Mouse (Mus musculus): ENCODE measurements at regions not wholly inside any gene's neighbourhood (a gene's known extent, or its start where the extent isn't known, plus 50 kb on each side); places are given as distances from the start of the nearest gene placed in this dataset.

GRCm38 (mm10) chr1:128535537-128536150 lies 56.4 kb downstream of the Cxcr4 start:
- DNase-seq (ENCODE audit: low spot score) (no peak), ATAC-seq (ENCODE audit: low read depth) (no peak)
- H3K27ac ChIP-seq (replicated peaks; ENCODE audit: low read depth, low read length) = no peak overlapping the region
- no peak overlapping the region for H3K4me3 ChIP-seq (ENCODE audit: low read depth, low read length)
- no peak overlapping the region for H3K9ac ChIP-seq (ENCODE audit: low read depth, low read length)
- H3K9me3 ChIP-seq (ENCODE audit: control insufficient read depth, low read length) = no peaks in the 10 kb centered on the region
- WGBS = 43% methylated on average over 10 of the region's 10 CpGs
- H3K27me3 ChIP-seq (replicated peaks; ENCODE audit: control insufficient read depth, insufficient read depth, low read length) = no peaks in the 10 kb centered on the region
- no peaks in the 10 kb centered on the region for H3K4me1 ChIP-seq (ENCODE audit: control insufficient read depth, insufficient read depth, low read length)
- no peaks in the 10 kb centered on the region for H3K36me3 ChIP-seq (ENCODE audit: control insufficient read depth, insufficient read depth, low read length)
- H3K4me2 ChIP-seq (ENCODE audit: low read depth, low read length) = no peak overlapping the region

DNA sequence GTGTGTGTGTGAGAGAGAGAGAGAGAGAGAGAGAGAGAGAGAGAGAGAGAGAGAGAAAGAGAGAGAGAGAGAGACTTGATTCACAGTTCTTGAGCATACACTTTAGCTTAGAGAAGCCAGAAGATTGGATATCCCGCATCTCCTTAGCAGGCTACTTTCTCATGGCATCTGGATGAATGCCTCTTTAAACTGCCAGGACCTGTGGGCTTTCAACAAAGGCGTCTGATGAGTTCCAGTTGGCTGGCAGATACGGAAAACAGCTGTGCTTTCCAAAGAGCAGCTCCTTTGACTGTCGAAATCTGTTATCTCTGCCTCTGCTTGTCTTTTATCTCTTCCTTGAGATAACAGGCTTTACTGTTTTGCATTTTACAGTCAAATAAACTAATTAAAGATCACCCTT lies 59.5 kb downstream of the Cxcr4 start:
- Histone ChIP-seq H3K4me3 (ENCODE audit: low read depth, low read length) (no peak overlapping the region), H3K9ac (ENCODE audit: low read depth, low read length) (no peak overlapping the region), H3K27ac (replicated peaks; ENCODE audit: low read depth, low read length) (no peak overlapping the region), H3K36me3 (ENCODE audit: control insufficient read depth, insufficient read depth, low read length) (no peaks in the 10 kb centered on the region), H3K9me3 (ENCODE audit: control insufficient read depth, low read length) (no peaks in the 10 kb centered on the region), H3K4me2 (ENCODE audit: low read depth, low read length) (no peak overlapping the region), H3K4me1 (ENCODE audit: control insufficient read depth, insufficient read depth, low read length) (no peaks in the 10 kb centered on the region), H3K27me3 (replicated peaks; ENCODE audit: control insufficient read depth, insufficient read depth, low read length) (no peaks in the 10 kb centered on the region)
- peak; percentile 73 for DNase-seq (ENCODE audit: low spot score)
- 9% methylated on average over 4 of the region's 4 CpGs for WGBS
- no peak; the same call in 1 of the 2 replicates for ATAC-seq (ENCODE audit: low read depth)

DNA sequence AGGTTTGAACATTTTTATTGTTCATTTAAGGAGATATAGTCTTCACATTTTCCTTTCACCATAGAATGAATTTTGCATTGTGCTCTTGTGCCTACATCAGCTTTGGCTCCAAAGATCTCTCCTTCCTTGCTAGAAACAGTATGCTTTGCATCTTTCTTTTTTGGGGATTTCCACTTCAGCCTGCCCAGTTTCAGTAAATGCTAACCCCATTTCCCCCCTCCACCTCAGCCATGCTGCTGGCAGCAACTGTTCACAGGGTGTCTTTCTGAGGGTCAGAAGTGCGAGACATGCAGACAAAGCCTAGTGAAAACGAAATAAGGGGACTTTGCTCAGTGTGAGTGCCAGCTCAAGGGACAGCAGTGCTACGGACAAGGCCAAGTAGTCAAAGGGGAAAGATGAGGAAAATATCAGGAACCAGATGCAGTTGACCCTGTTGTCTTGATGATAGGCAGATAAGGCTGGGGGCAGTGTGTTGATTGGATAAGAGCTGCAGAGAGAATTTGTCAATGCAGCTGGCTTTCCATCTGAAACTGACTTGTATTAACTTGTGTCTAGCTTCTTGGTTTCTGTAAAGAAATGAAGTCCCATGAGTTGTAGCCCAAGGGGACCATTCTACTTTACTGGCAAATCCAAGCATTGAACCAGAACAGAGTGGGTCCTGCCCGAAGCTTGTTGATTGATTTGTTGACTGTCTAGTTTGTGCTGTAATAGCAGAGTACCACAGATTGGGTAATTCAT lies 62.1 kb downstream of the Cxcr4 start:
- Histone ChIP-seq H3K36me3 (ENCODE audit: control insufficient read depth, insufficient read depth, low read length) (no peaks in the 10 kb centered on the region), H3K4me2 (ENCODE audit: low read depth, low read length) (no peak overlapping the region), H3K9ac (ENCODE audit: low read depth, low read length) (no peak overlapping the region), H3K27ac (replicated peaks; ENCODE audit: low read depth, low read length) (no peak overlapping the region), H3K9me3 (ENCODE audit: control insufficient read depth, low read length) (no peaks in the 10 kb centered on the region), H3K27me3 (replicated peaks; ENCODE audit: control insufficient read depth, insufficient read depth, low read length) (no peaks in the 10 kb centered on the region), H3K4me3 (ENCODE audit: low read depth, low read length) (no peak overlapping the region), H3K4me1 (ENCODE audit: control insufficient read depth, insufficient read depth, low read length) (no peaks in the 10 kb centered on the region)
- no peak for DNase-seq (ENCODE audit: low spot score)
- WGBS = 77% methylated on average over 4 of the region's 4 CpGs
- no peak for ATAC-seq (ENCODE audit: low read depth)

- no peak overlapping the region for H3K9ac ChIP-seq (ENCODE audit: low read depth, low read length)
- H3K36me3 ChIP-seq (ENCODE audit: control insufficient read depth, insufficient read depth, low read length) = no peaks in the 10 kb centered on the region
- WGBS = 85% methylated on average over 4 of the region's 4 CpGs
- H3K27me3 ChIP-seq (replicated peaks; ENCODE audit: control insufficient read depth, insufficient read depth, low read length) = no peaks in the 10 kb centered on the region
- H3K27ac ChIP-seq (replicated peaks; ENCODE audit: low read depth, low read length) = no peak overlapping the region
- H3K9me3 ChIP-seq (ENCODE audit: control insufficient read depth, low read length) = no peaks in the 10 kb centered on the region
- no peak overlapping the region for H3K4me2 ChIP-seq (ENCODE audit: low read depth, low read length)
- no peak overlapping the region for H3K4me3 ChIP-seq (ENCODE audit: low read depth, low read length)
- no peak for DNase-seq (ENCODE audit: low spot score)
- ATAC-seq (ENCODE audit: low read depth) = no peak
- H3K4me1 ChIP-seq (ENCODE audit: control insufficient read depth, insufficient read depth, low read length) = no peaks in the 10 kb centered on the region
These were observed 72.9 kb downstream of the Cxcr4 start for GRCm38 (mm10) chr1:128519234-128519633.

DNA sequence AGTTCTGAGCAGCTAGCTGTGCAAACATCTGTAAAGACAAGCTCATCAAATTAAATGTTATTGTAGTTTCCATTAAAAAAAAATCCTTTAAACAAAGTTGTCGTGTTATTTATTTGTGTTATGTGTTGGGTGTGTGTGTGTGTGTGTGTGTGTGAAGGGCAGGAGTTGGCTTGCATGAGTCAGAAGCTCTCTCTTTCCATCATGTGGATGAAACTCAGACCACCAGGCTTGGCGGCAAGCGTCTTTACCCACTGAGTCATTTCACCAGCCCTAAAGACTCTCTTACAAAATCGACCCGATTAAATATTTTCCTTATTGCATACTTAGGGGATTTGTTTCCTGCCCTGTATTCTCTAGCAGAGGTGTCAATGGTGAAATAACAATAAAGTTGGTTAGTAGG lies 73.6 kb downstream of the Cxcr4 start:
- H3K36me3 ChIP-seq (ENCODE audit: control insufficient read depth, insufficient read depth, low read length) = no peaks in the 10 kb centered on the region
- no peak overlapping the region for H3K4me2 ChIP-seq (ENCODE audit: low read depth, low read length)
- H3K4me1 ChIP-seq (ENCODE audit: control insufficient read depth, insufficient read depth, low read length) = no peaks in the 10 kb centered on the region
- H3K9ac ChIP-seq (ENCODE audit: low read depth, low read length) = no peak overlapping the region
- no peak overlapping the region for H3K27ac ChIP-seq (replicated peaks; ENCODE audit: low read depth, low read length)
- ATAC-seq (ENCODE audit: low read depth) = no peak
- no peak overlapping the region for H3K4me3 ChIP-seq (ENCODE audit: low read depth, low read length)
- H3K27me3 ChIP-seq (replicated peaks; ENCODE audit: control insufficient read depth, insufficient read depth, low read length) = no peaks in the 10 kb centered on the region
- no peaks in the 10 kb centered on the region for H3K9me3 ChIP-seq (ENCODE audit: control insufficient read depth, low read length)
- WGBS = 90% methylated on average over 5 of the region's 5 CpGs
- DNase-seq (ENCODE audit: low spot score) = no peak

GRCm38 (mm10) chr1:128517351-128517750 lies 74.7 kb downstream of the Cxcr4 start:
- ATAC-seq (ENCODE audit: low read depth) (no peak), DNase-seq (ENCODE audit: low spot score) (no peak)
- Histone ChIP-seq H3K36me3 (ENCODE audit: control insufficient read depth, insufficient read depth, low read length) (no peaks in the 10 kb centered on the region), H3K4me1 (ENCODE audit: control insufficient read depth, insufficient read depth, low read length) (no peaks in the 10 kb centered on the region), H3K9ac (ENCODE audit: low read depth, low read length) (no peak overlapping the region), H3K27me3 (replicated peaks; ENCODE audit: control insufficient read depth, insufficient read depth, low read length) (no peaks in the 10 kb centered on the region), H3K4me2 (ENCODE audit: low read depth, low read length) (no peak overlapping the region), H3K4me3 (ENCODE audit: low read depth, low read length) (no peak overlapping the region), H3K27ac (replicated peaks; ENCODE audit: low read depth, low read length) (no peak overlapping the region), H3K9me3 (ENCODE audit: control insufficient read depth, low read length) (no peaks in the 10 kb centered on the region)
- 69% methylated on average over 1 of the region's 1 CpGs for WGBS

- H3K4me2 ChIP-seq (ENCODE audit: low read depth, low read length) = no peak overlapping the region
- 83% methylated on average over 1 of the region's 1 CpGs for WGBS
- no peaks in the 10 kb centered on the region for H3K4me1 ChIP-seq (ENCODE audit: control insufficient read depth, insufficient read depth, low read length)
- ATAC-seq (ENCODE audit: low read depth) (no peak), DNase-seq (ENCODE audit: low spot score) (no peak)
- H3K27me3 ChIP-seq (replicated peaks; ENCODE audit: control insufficient read depth, insufficient read depth, low read length) = no peaks in the 10 kb centered on the region
- H3K36me3 ChIP-seq (ENCODE audit: control insufficient read depth, insufficient read depth, low read length) = no peaks in the 10 kb centered on the region
- no peak overlapping the region for H3K27ac ChIP-seq (replicated peaks; ENCODE audit: low read depth, low read length)
- no peak overlapping the region for H3K4me3 ChIP-seq (ENCODE audit: low read depth, low read length)
- no peaks in the 10 kb centered on the region for H3K9me3 ChIP-seq (ENCODE audit: control insufficient read depth, low read length)
- no peak overlapping the region for H3K9ac ChIP-seq (ENCODE audit: low read depth, low read length)
These were observed 77.8 kb downstream of the Cxcr4 start for GRCm38 (mm10) chr1:128514327-128514726.

DNA sequence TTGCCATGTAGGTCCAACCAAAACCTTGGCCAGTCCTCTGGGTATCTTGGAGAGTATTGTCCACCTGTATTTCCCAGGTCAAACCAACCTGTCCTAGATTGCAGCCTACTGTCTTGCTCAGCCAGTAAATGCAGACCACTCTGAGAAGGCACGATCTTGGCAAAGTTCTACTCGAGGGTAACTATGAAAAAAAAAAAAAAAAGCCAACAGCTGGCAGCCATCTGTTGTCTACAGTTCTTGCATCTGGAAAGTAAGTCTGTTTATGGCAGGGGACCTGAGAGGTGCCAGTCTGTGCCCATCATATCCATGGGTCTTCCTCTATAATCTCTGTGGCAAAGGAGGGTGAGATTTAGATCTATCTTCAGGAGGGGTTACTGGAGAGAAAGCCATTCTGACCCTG lies 78.2 kb downstream of the Cxcr4 start:
- Histone ChIP-seq H3K27me3 (replicated peaks; ENCODE audit: control insufficient read depth, insufficient read depth, low read length) (no peaks in the 10 kb centered on the region), H3K36me3 (ENCODE audit: control insufficient read depth, insufficient read depth, low read length) (no peaks in the 10 kb centered on the region), H3K9ac (ENCODE audit: low read depth, low read length) (no peak overlapping the region), H3K27ac (replicated peaks; ENCODE audit: low read depth, low read length) (no peak overlapping the region), H3K4me1 (ENCODE audit: control insufficient read depth, insufficient read depth, low read length) (no peaks in the 10 kb centered on the region), H3K4me3 (ENCODE audit: low read depth, low read length) (no peak overlapping the region), H3K9me3 (ENCODE audit: control insufficient read depth, low read length) (no peaks in the 10 kb centered on the region), H3K4me2 (ENCODE audit: low read depth, low read length) (no peak overlapping the region)
- no peak for DNase-seq (ENCODE audit: low spot score)
- 45% methylated on average over 2 of the region's 2 CpGs for WGBS
- no peak for ATAC-seq (ENCODE audit: low read depth)

DNA sequence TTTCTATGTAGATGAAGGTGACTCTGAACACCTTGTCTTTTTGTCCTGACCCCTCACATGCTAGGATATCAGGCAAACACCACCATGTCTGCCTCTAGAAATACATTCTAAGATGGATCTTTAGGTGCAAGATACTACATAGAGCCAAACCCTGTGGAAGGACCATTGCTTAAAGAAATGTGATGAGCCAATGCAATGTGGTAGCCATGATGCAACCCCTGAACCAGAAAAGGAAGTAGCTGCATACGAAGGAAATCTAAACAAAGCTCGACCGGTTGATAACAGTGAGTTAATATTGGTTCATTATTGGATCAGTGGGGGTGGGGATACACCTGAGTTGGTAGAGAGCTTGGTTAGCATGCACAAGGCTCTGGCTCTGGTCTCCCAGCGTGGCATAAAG lies 78.9 kb downstream of the Cxcr4 start:
- H3K4me3 ChIP-seq (ENCODE audit: low read depth, low read length) = no peak overlapping the region
- no peaks in the 10 kb centered on the region for H3K36me3 ChIP-seq (ENCODE audit: control insufficient read depth, insufficient read depth, low read length)
- H3K9ac ChIP-seq (ENCODE audit: low read depth, low read length) = no peak overlapping the region
- no peaks in the 10 kb centered on the region for H3K27me3 ChIP-seq (replicated peaks; ENCODE audit: control insufficient read depth, insufficient read depth, low read length)
- H3K27ac ChIP-seq (replicated peaks; ENCODE audit: low read depth, low read length) = no peak overlapping the region
- WGBS = 90% methylated on average over 4 of the region's 4 CpGs
- no peak for ATAC-seq (ENCODE audit: low read depth)
- DNase-seq (ENCODE audit: low spot score) = no peak
- H3K4me1 ChIP-seq (ENCODE audit: control insufficient read depth, insufficient read depth, low read length) = no peaks in the 10 kb centered on the region
- H3K9me3 ChIP-seq (ENCODE audit: control insufficient read depth, low read length) = no peaks in the 10 kb centered on the region
- no peak overlapping the region for H3K4me2 ChIP-seq (ENCODE audit: low read depth, low read length)
